Mouse (Mus musculus): ENCODE measurements around the gene Ptpa. TPM values are rescaled to one million over a fixed set of nuclear protein-coding genes. Genes with fewer than 3 reads are reported as not detected.

Gene Ptpa
- polyA plus RNA-seq, 1 experiment: 83.1 TPM

DNA sequence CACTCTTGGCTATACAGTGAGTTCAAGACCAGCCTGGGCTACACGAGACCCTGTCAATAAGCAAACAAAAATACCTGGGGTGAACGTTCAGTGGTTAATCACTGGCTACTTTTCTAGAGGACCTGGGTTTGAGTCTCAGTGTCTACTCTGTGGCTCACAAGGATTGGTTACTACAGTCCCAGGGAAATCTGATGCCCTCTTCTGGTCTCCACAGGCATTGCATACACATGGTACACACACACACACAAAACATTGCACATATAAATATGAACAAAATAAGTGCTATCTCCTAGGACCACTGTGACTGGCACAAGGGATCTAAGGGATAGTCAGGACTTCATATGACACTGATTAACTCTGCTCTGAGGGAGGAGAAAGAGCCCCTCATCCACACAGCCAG, 26.8 kb upstream of the Ptpa start:
- no peaks in the 10 kb centered on the region for H3K27me3 ChIP-seq (ENCODE audit: control insufficient read depth, insufficient read depth, low read length, poor library complexity, severe bottlenecking)
- H3K9me3 ChIP-seq (replicated peaks; ENCODE audit: control insufficient read depth, insufficient read depth, low read length, poor library complexity, severe bottlenecking): no peaks in the 10 kb centered on the region
- no peaks in the 10 kb centered on the region for H3K36me3 ChIP-seq (ENCODE audit: control insufficient read depth, insufficient read depth, low read length, poor library complexity, severe bottlenecking)
- TF ChIP-seq CTCF (IDR thresholded peaks at IDR 0.05; ENCODE audit: low read depth, low read length): no peak
- TF ChIP-seq EP300 (IDR thresholded peaks at IDR 0.05; ENCODE audit: insufficient read depth, low read depth, low read length): no peak
- no peak for TF ChIP-seq POLR2A (IDR thresholded peaks at IDR 0.05; ENCODE audit: insufficient read depth, low read length)
- no peak overlapping the region for H3K27ac ChIP-seq (ENCODE audit: insufficient read depth, low read length)
- H3K4me3 ChIP-seq (ENCODE audit: low read depth, low read length): no peak overlapping the region
- H3K4me1 ChIP-seq (ENCODE audit: control insufficient read depth, insufficient read depth, low read length): no peaks in the 10 kb centered on the region
- H3K9ac ChIP-seq (ENCODE audit: low read depth, poor library complexity, severe bottlenecking): no peak overlapping the region

DNA sequence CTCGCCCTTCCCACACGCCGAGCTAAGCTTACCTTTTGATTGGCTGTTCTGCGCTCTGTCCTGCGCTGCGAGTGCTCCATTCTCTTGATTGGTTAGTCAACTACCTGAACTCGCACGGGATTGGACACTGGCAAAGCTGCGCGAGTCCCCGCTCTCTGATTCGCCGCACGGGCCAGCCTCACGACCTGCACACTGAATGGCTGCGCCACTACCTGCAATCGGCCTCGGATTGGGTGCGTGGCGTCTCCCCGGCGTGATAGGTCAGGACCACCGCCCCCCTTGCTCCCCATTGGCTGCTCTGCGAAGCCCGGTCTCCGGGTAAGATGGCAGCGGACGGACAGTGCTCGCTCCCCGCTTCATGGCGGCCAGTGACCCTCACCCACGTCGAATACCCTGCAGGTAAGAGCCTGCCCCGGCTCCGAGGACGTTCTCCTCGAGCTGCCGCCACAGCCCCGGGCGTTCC, 23.7 kb upstream of the Ptpa start, which contains the start of gene Dolpp1:
Gene Dolpp1 (plus strand): TSS at position 141 of the 463 bp plus-strand sequence.
- H3K27me3 ChIP-seq (ENCODE audit: control insufficient read depth, insufficient read depth, low read length, poor library complexity, severe bottlenecking): no peaks in the 10 kb centered on the region
- H3K27ac ChIP-seq (ENCODE audit: insufficient read depth, low read length): 0 out of 2 replicates have a peak within 1 kb of the TSS, but pooled peaks have one; percentile 9
- TF ChIP-seq EP300 (IDR thresholded peaks at IDR 0.05; ENCODE audit: insufficient read depth, low read depth, low read length) (no peak), CTCF (IDR thresholded peaks at IDR 0.05; ENCODE audit: low read depth, low read length) (no peak), POLR2A (IDR thresholded peaks at IDR 0.05; ENCODE audit: insufficient read depth, low read length) (no peak)
- H3K4me3 ChIP-seq (ENCODE audit: low read depth, low read length): peak within 1 kb of the TSS; percentile 76
- H3K4me1 ChIP-seq (ENCODE audit: control insufficient read depth, insufficient read depth, low read length): peaks cover 5% of the 10 kb centered on the region
- H3K36me3 ChIP-seq (ENCODE audit: control insufficient read depth, insufficient read depth, low read length, poor library complexity, severe bottlenecking): no peaks in the 10 kb centered on the region
- peak within 1 kb of the TSS; percentile 46 for H3K9ac ChIP-seq (ENCODE audit: low read depth, poor library complexity, severe bottlenecking)
- no peaks in the 10 kb centered on the region for H3K9me3 ChIP-seq (replicated peaks; ENCODE audit: control insufficient read depth, insufficient read depth, low read length, poor library complexity, severe bottlenecking)

DNA sequence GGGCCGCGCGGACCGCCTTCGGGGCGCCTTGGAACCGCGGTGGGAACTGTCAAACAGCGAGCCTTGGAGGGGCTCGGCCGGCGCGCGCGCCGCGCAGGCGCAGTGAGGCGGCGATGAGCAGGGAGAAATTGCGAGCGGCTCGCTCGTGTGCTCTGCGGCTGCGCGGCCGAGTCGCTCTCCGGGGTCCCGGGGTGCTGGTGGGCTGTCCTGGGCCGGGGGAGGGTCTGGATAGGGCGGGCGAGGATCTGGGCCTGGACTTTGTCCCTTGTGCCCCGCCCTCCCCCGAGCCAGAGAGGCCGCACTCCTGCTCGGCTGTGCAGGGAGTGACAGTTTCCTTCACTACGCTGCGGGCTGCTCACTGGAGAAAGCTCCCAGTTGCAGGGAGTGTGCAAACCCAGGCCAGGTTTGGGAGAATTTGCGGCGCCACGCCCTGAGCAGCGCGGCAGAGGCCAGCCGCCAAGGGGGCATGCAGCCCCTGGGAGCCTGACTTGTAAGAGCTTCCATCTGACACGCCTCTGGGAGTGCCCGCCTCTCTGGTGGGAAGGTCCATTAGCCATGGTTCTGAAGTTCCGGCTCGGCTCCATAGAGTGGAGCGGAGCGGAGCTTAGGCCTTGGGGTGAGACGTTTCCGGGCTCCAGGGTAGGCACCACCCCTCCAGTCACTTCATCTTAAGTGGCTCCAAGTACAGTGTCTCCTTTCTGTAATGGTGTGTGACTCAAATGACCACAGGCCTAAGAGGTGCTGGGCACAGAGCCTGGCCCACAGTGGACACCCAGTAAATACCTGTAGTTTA, 23.1 kb upstream of the Ptpa start:
- Histone ChIP-seq H3K27ac (ENCODE audit: insufficient read depth, low read length) (no peak overlapping the region), H3K4me1 (ENCODE audit: control insufficient read depth, insufficient read depth, low read length) (peaks cover 5% of the 10 kb centered on the region), H3K27me3 (ENCODE audit: control insufficient read depth, insufficient read depth, low read length, poor library complexity, severe bottlenecking) (no peaks in the 10 kb centered on the region), H3K4me3 (ENCODE audit: low read depth, low read length) (peak overlapping the region; percentile 76), H3K9ac (ENCODE audit: low read depth, poor library complexity, severe bottlenecking) (peak overlapping the region; percentile 46), H3K36me3 (ENCODE audit: control insufficient read depth, insufficient read depth, low read length, poor library complexity, severe bottlenecking) (no peaks in the 10 kb centered on the region), H3K9me3 (replicated peaks; ENCODE audit: control insufficient read depth, insufficient read depth, low read length, poor library complexity, severe bottlenecking) (no peaks in the 10 kb centered on the region)
- TF ChIP-seq EP300 (IDR thresholded peaks at IDR 0.05; ENCODE audit: insufficient read depth, low read depth, low read length) (no peak), CTCF (IDR thresholded peaks at IDR 0.05; ENCODE audit: low read depth, low read length) (no peak), POLR2A (IDR thresholded peaks at IDR 0.05; ENCODE audit: insufficient read depth, low read length) (no peak)

DNA sequence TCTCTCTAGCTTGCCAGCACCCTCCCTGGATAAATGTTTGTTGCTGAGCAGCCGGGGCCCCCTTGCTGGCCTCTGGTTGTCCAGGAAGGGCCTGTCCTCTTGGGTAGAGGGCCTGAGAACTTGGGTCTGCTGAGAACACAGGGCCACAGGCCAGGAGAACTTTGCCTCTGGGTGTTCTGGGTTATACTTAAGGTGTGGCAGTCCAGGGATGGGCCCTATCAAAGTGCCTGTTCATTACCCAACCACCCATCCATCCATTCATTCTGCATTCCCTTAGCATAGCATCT, 22.5 kb upstream of the Ptpa start:
- Histone ChIP-seq H3K4me3 (ENCODE audit: low read depth, low read length) (peak overlapping the region; percentile 76), H3K27ac (ENCODE audit: insufficient read depth, low read length) (no peak overlapping the region), H3K36me3 (ENCODE audit: control insufficient read depth, insufficient read depth, low read length, poor library complexity, severe bottlenecking) (no peaks in the 10 kb centered on the region), H3K27me3 (ENCODE audit: control insufficient read depth, insufficient read depth, low read length, poor library complexity, severe bottlenecking) (no peaks in the 10 kb centered on the region), H3K9me3 (replicated peaks; ENCODE audit: control insufficient read depth, insufficient read depth, low read length, poor library complexity, severe bottlenecking) (no peaks in the 10 kb centered on the region), H3K4me1 (ENCODE audit: control insufficient read depth, insufficient read depth, low read length) (peaks cover 8% of the 10 kb centered on the region), H3K9ac (ENCODE audit: low read depth, poor library complexity, severe bottlenecking) (peak overlapping the region; percentile 46; the same call in 1 of the 2 replicates)
- TF ChIP-seq POLR2A (IDR thresholded peaks at IDR 0.05; ENCODE audit: insufficient read depth, low read length): no peak

DNA sequence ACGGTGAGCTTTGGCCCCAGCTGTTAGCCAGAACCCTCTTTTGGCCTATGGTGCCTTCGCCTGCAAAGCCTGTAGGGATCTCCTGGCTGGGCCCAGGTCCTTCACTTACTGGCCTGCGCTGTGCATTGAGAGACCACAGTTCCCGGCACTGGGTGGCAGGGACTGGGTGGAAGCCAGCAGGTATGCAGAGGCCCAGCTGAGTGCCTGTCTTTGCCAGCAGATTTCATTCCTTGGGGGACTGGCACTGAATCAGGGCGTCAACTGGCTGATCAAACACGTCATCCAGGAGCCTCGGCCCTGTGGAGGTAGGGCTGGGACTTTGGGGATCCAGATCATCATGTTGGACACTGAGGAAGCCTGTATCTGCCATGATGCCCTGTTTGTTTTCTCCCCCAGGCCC, 20.1 kb upstream of the Ptpa start:
- Histone ChIP-seq H3K4me3 (ENCODE audit: low read depth, low read length) (no peak overlapping the region), H3K4me1 (ENCODE audit: control insufficient read depth, insufficient read depth, low read length) (peaks cover 16% of the 10 kb centered on the region), H3K9ac (ENCODE audit: low read depth, poor library complexity, severe bottlenecking) (no peak overlapping the region), H3K36me3 (ENCODE audit: control insufficient read depth, insufficient read depth, low read length, poor library complexity, severe bottlenecking) (no peaks in the 10 kb centered on the region), H3K27me3 (ENCODE audit: control insufficient read depth, insufficient read depth, low read length, poor library complexity, severe bottlenecking) (no peaks in the 10 kb centered on the region), H3K27ac (ENCODE audit: insufficient read depth, low read length) (no peak overlapping the region), H3K9me3 (replicated peaks; ENCODE audit: control insufficient read depth, insufficient read depth, low read length, poor library complexity, severe bottlenecking) (no peaks in the 10 kb centered on the region)
- no peak for TF ChIP-seq CTCF (IDR thresholded peaks at IDR 0.05; ENCODE audit: low read depth, low read length)
- TF ChIP-seq EP300 (IDR thresholded peaks at IDR 0.05; ENCODE audit: insufficient read depth, low read depth, low read length): no peak

DNA sequence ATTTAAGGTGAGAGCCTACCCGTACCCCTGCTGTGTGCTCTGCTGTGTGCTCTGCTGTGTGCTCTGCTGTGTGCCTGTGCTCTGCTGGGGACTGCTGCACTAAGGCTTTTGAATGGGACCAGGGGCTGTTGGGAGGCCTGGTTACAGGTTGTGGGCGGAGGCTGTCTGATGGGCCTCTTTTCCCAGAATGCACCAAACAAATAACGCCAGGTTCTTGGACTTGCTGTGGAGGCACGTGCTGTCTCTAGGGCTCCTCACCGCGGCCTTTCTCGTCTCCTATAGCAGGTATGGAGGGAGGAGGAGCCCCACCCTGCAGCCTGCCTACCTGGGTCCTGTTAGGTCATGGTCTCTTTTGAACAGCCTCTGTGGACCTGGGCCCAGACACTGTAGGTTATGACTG, 19.6 kb upstream of the Ptpa start:
- H3K36me3 ChIP-seq (ENCODE audit: control insufficient read depth, insufficient read depth, low read length, poor library complexity, severe bottlenecking): no peaks in the 10 kb centered on the region
- no peaks in the 10 kb centered on the region for H3K9me3 ChIP-seq (replicated peaks; ENCODE audit: control insufficient read depth, insufficient read depth, low read length, poor library complexity, severe bottlenecking)
- TF ChIP-seq EP300 (IDR thresholded peaks at IDR 0.05; ENCODE audit: insufficient read depth, low read depth, low read length) (0 out of 2 replicates have a peak, but pooled peaks have one; percentile 19), POLR2A (IDR thresholded peaks at IDR 0.05; ENCODE audit: insufficient read depth, low read length) (peak; percentile 33), CTCF (IDR thresholded peaks at IDR 0.05; ENCODE audit: low read depth, low read length) (no peak)
- H3K4me1 ChIP-seq (ENCODE audit: control insufficient read depth, insufficient read depth, low read length): peaks cover 16% of the 10 kb centered on the region
- H3K9ac ChIP-seq (ENCODE audit: low read depth, poor library complexity, severe bottlenecking): no peak overlapping the region
- H3K27ac ChIP-seq (ENCODE audit: insufficient read depth, low read length): no peak overlapping the region
- no peaks in the 10 kb centered on the region for H3K27me3 ChIP-seq (ENCODE audit: control insufficient read depth, insufficient read depth, low read length, poor library complexity, severe bottlenecking)
- peak overlapping the region; percentile 20 for H3K4me3 ChIP-seq (ENCODE audit: low read depth, low read length)

Measured in ES-Bruce4 (cell line).